Mouse (Mus musculus) stomach, embryonic 16.5 days (tissue): Measurements from ENCODE around the gene Sez6. TPM values are rescaled to one million over a fixed set of nuclear protein-coding genes. Genes with fewer than 3 reads are reported as not detected.

Source experiments
- ATAC-seq: fragments of 200-750 bp; cut with Nextera tagmentation; 2 replicates; pipeline ENCODE4 v1.8.0; 2017; ENCODE audit warnings: moderate number of reproducible peaks, moderate TSS enrichment; ENCODE audit not compliant: insufficient read depth, low FRiP score
- H3K27ac ChIP-seq: fragments of 300-500 bp; sonication (generic); 2 replicates; pipeline ENCODE4 v1.5.1; 2014; ENCODE audit warnings: low read length
- H3K27me3 ChIP-seq: fragments of 300-500 bp; sonication (generic); 2 replicates; pipeline ENCODE4 v1.6.1; 2014; ENCODE audit warnings: low read length, control low read depth, mixed read lengths; ENCODE audit not compliant: control insufficient read depth, insufficient read depth
- H3K36me3 ChIP-seq: fragments of 300-500 bp; sonication (generic); 2 replicates; pipeline ENCODE4 v1.6.1; 2014; ENCODE audit warnings: low read length; ENCODE audit not compliant: control insufficient read depth, insufficient read depth
- H3K4me1 ChIP-seq: fragments of 300-500 bp; sonication (generic); 2 replicates; pipeline ENCODE4 v1.6.1; 2014; ENCODE audit warnings: low read length, control low read depth, mixed read lengths; ENCODE audit not compliant: control insufficient read depth, insufficient read depth
- H3K4me2 ChIP-seq: fragments of 300-500 bp; sonication (generic); 2 replicates; pipeline ENCODE4 v1.6.1; 2014; ENCODE audit warnings: low read depth, low read length, mixed read lengths
- H3K4me3 ChIP-seq: fragments of 300-500 bp; sonication (generic); replicated peaks from 2 replicates; pipeline ENCODE4 v1.5.1; 2014; ENCODE audit warnings: mild to moderate bottlenecking, low read length
- H3K9ac ChIP-seq: fragments of 300-500 bp; sonication (generic); 2 replicates; pipeline ENCODE4 v1.6.1; 2014; ENCODE audit warnings: low read length
- H3K9me3 ChIP-seq: fragments of 300-500 bp; sonication (generic); replicated peaks from 2 replicates; pipeline ENCODE4 v1.6.1; 2016; ENCODE audit warnings: low read length, control low read depth; ENCODE audit not compliant: control insufficient read depth
- WGBS: fragments of 180-500 bp; shearing (Covaris S2); extraction: QIAGEN DNeasy Blood & Tissue Kit; methylation state at CpG from one replicate; pipeline ENCODE4 v1.1.7; 2014; 5-methylcytosine and 5-hydroxymethylcytosine counted together
- polyA plus RNA-seq: library from polyadenylated mRNA; unstranded; fragments of >200 nt; fragmentation: Nextera tagmentation; extraction: Ambion mirVana; gene quantifications from 2 replicates; pipeline ENCODE4 v1.2.1, GENCODE M21; 2015

Sez6 gene
- polyA plus RNA-seq, 1 experiment from 2014 or later, result 2.3 TPM

DNA sequence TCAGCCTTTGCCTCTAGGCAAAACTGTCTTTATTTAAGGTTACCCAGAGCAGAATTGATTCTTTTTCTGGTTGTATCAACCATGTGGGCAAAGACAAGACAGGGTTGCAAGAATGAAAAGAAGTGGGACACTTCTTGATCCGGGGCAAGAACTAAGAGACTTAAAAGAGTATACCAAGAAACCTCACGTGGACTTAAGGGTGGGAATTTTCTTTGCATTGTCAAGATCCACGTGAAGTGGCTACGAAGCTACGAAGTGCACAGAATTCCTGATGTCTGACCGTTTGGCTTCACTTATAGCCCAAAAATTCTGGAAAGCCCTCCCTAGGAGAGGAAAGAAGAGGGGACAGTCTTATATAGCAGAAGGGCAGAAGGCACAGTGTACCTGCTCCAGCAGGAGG, 37.3 kb upstream of the Sez6 start:
- Histone ChIP-seq H3K4me3 (peak overlapping the region; percentile 21), H3K9ac (peak overlapping the region; percentile 47; the same call in 1 of the 2 replicates), H3K4me1 (peaks cover 32% of the 10 kb centered on the region), H3K36me3 (no peaks in the 10 kb centered on the region), H3K4me2 (peak overlapping the region; percentile 18), H3K27me3 (0 out of 2 replicates have a peak, but pooled peaks cover 5% of the 10 kb centered on the region), H3K27ac (peak overlapping the region; percentile 87), H3K9me3 (no peaks in the 10 kb centered on the region)
- no peak for ATAC-seq
- 42% methylated on average over 6 of the region's 6 CpGs for WGBS

DNA sequence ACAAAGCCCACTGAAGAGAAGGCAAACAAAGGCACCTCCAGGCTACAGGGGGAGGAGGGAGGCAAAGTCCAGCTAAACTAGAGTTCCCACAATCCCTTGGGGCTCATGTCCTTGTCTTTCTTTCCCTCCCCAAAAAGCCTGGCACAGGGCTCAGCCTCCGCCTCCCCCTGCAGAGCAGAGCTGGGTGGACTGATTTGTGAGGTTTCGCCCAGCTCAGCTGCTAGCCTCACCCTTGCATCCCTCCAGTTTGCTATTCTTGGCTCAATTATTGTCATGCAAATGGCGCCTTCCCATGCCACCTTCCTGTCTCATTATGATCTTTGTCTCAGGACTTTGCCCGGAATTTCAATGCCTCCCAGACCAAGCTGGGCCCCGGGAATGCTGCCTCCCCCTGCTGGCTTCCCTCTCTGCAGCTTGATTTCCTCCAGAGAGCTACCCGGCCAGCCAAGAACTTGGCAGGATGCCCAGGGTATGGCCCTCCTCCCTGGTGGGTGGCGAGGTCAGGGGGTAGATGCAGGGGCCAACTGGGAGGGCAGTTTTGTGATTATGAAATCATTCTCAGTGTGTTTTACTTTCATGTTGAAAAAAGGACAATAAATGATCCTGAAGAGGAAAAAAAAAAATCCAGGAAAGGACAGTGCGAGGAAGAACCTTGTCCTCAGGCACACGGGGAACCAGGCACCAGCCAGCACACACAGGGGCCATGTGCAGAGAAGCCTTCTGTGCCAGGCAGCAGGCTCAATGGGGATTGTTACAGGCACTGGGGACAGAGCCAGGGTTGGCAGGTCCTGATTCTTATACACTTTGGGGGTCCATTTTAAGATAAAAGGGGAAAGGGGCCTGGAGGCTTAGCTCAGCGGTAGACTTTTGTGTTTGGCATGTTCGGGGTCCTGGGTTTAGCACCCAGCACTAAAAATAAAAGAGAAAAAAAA, 36.5 kb upstream of the Sez6 start, which contains the start of gene Pipox:
Pipox (minus strand) TSS at position 310 of the 932 bp plus-strand sequence.
- WGBS, result 23% methylated on average over 11 of the region's 11 CpGs
- peak within 1 kb of the TSS; percentile 21 for H3K4me3 ChIP-seq

DNA sequence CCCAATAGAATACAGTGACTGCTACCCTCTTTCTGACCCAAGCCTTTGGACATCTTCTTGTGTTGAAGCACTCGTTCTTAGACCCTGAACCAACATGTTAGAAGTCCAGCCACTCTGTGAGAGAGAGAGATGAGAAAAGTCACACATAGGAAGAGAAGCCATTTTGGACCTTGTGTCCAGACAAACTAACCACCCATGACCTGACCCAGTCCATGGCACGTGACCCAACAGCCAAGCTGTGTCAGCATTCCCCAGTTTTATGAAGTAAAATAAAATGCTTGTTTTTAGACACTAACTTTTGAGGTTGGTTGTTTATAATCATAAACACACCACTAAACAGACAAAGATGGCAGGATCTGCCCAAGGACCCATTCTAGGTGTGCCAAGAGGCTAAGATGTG, 35.6 kb upstream of the Sez6 start:
- H3K36me3 ChIP-seq, result no peaks in the 10 kb centered on the region
- no peaks in the 10 kb centered on the region for H3K9me3 ChIP-seq
- H3K4me1 ChIP-seq, result peaks cover 28% of the 10 kb centered on the region
- no peak for ATAC-seq
- no peak overlapping the region for H3K4me3 ChIP-seq
- H3K9ac ChIP-seq, result no peak overlapping the region
- no peak overlapping the region for H3K4me2 ChIP-seq
- 0 out of 2 replicates have a peak, but pooled peaks cover 5% of the 10 kb centered on the region for H3K27me3 ChIP-seq
- H3K27ac ChIP-seq, result no peak overlapping the region
- 84% methylated on average over 2 of the region's 2 CpGs for WGBS

More for the DNA sequence above, 36.5 kb upstream of the Sez6 start, which contains the start of gene Pipox:
- Histone ChIP-seq H3K4me1 (peaks cover 29% of the 10 kb centered on the region), H3K9ac (peak within 1 kb of the TSS; percentile 47), H3K36me3 (no peaks in the 10 kb centered on the region), H3K4me2 (peak within 1 kb of the TSS; percentile 18), H3K9me3 (no peaks in the 10 kb centered on the region), H3K27me3 (0 out of 2 replicates have a peak, but pooled peaks cover 5% of the 10 kb centered on the region), H3K27ac (peak within 1 kb of the TSS; percentile 87)
- peak; percentile 90 for ATAC-seq

DNA sequence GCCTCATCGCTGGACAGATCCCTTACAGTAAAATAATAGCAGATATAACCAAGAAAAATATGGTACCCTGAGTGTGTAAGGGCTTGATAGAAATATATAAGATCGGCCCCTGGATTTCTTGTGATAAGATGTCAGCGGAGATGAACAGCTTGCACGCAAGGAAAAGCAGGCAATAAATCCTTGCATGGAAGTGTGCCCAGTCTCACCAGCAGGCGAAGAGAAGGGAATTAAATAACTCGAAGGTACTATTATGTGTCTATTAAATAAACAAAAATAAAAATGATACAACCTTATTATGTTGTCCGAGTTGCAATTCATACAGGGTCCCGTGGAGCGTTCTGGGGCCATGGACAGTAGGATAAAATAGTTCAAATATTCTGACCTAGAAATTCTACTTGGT, 34.6 kb upstream of the Sez6 start:
- Histone ChIP-seq H3K27ac (no peak overlapping the region), H3K4me2 (no peak overlapping the region), H3K9me3 (no peaks in the 10 kb centered on the region), H3K36me3 (no peaks in the 10 kb centered on the region), H3K9ac (no peak overlapping the region), H3K4me3 (no peak overlapping the region), H3K4me1 (peaks cover 28% of the 10 kb centered on the region), H3K27me3 (0 out of 2 replicates have a peak, but pooled peaks cover 5% of the 10 kb centered on the region)
- 73% methylated on average over 9 of the region's 9 CpGs for WGBS
- ATAC-seq, result no peak

DNA sequence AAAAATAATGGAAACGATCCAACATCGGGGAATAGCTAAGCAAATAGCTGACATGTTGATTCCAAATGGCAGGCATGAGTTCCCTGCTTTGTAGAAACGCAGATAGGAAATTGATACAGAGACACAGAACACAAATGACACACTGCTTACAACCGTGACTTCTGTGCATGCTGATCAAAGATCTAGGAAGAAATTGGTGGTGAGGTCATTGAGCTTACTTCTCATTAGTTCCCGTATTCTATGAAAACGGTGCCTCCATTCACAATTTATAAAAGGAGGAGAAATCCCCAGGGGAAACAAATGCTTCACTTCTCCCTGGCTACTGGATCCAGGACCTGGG, 34.1 kb upstream of the Sez6 start:
- H3K27me3 ChIP-seq, result 0 out of 2 replicates have a peak, but pooled peaks cover 5% of the 10 kb centered on the region
- H3K27ac ChIP-seq, result no peak overlapping the region
- ATAC-seq, result no peak
- no peaks in the 10 kb centered on the region for H3K36me3 ChIP-seq
- no peaks in the 10 kb centered on the region for H3K9me3 ChIP-seq
- no peak overlapping the region for H3K9ac ChIP-seq
- H3K4me3 ChIP-seq, result no peak overlapping the region
- H3K4me2 ChIP-seq, result no peak overlapping the region
- peaks cover 28% of the 10 kb centered on the region for H3K4me1 ChIP-seq
- WGBS, result 48% methylated on average over 6 of the region's 6 CpGs

- Histone ChIP-seq H3K27me3 (0 out of 2 replicates have a peak, but pooled peaks cover 5% of the 10 kb centered on the region), H3K36me3 (no peaks in the 10 kb centered on the region), H3K4me1 (peaks cover 28% of the 10 kb centered on the region), H3K9me3 (no peaks in the 10 kb centered on the region), H3K27ac (no peak overlapping the region), H3K9ac (no peak overlapping the region), H3K4me3 (no peak overlapping the region), H3K4me2 (no peak overlapping the region)
- WGBS, result 28% methylated on average over 23 of the region's 23 CpGs
- no peak for ATAC-seq
These were observed 33.5 kb upstream of the Sez6 start for GRCm38 (mm10) chr11:77896820-77897805.

DNA sequence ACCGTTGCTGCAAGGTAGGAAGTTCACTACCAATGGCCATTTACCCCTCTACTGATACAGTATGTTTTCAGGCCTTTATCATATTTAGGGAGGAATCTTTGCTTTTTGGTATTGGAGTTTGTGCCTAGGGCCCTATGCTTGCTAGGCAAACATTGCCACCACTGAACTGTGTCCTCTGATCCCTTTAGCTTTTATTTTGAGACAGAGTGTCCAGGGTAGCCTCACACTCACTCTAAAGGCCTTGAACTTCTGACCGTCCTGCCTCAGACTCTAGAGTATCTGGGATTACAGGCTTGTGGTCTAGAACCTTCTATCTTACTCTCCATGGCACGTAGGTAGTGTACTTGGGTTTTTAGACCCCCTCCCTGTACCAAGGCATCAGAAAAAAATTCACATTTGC, 30.4 kb upstream of the Sez6 start:
- H3K4me2 ChIP-seq, result no peak overlapping the region
- no peak overlapping the region for H3K9ac ChIP-seq
- 87% methylated on average over 3 of the region's 3 CpGs for WGBS
- no peaks in the 10 kb centered on the region for H3K9me3 ChIP-seq
- H3K4me1 ChIP-seq, result peaks cover 17% of the 10 kb centered on the region; the same call in 1 of the 2 replicates
- 0 out of 2 replicates have a peak, but pooled peaks cover 5% of the 10 kb centered on the region for H3K27me3 ChIP-seq
- H3K27ac ChIP-seq, result no peak overlapping the region
- no peak for ATAC-seq
- H3K4me3 ChIP-seq, result no peak overlapping the region
- no peaks in the 10 kb centered on the region for H3K36me3 ChIP-seq

DNA sequence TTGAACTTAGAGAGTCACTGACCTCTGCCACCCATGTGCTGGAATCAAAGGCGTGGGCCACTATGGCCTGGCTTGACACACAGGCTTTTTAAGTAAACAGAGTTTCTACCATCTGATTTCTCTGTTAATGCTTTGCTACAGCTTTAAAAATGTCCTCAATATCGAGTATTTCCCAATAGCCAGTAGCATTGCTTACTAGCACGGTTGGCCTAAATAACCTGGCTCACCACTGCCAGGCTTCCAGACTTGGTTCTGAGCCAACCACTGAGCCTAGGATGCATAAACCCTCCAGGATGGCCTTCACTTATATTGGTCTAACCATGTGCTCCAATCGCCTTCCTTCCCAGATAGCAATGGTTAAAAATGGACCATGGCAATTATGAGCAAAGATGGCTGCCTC, 29.9 kb upstream of the Sez6 start:
- H3K27ac ChIP-seq, result peak overlapping the region; percentile 49
- H3K4me2 ChIP-seq, result no peak overlapping the region
- H3K36me3 ChIP-seq, result no peaks in the 10 kb centered on the region
- no peak for ATAC-seq
- no peak overlapping the region for H3K9ac ChIP-seq
- no peak overlapping the region for H3K4me3 ChIP-seq
- H3K9me3 ChIP-seq, result no peaks in the 10 kb centered on the region
- WGBS, result 79% methylated on average over 4 of the region's 4 CpGs
- 0 out of 2 replicates have a peak, but pooled peaks cover 5% of the 10 kb centered on the region for H3K27me3 ChIP-seq
- H3K4me1 ChIP-seq, result peaks cover 14% of the 10 kb centered on the region; the same call in 1 of the 2 replicates
